ENCODE assay signal across 9 mouse cellular contexts in genomic region chr4:141867498-141867897, GRCm38 (mm10). TPM values are rescaled to one million over a fixed set of nuclear protein-coding genes. Genes with fewer than 3 reads are reported as not detected.
DNase-seq lines count a peak whose midpoint lies in the region; ATAC-seq and TF ChIP-seq lines count a peak whose summit lies in the region.
"Had no signal": no experiment of that assay in that cellular context is flagged by ENCODE, and none has a peak within 500 bp of the region (broad histone marks: within the 10 kb centered on the region; RNA-seq: fewer than 3 reads in every experiment).

No protein-coding gene starts in this region.

- H3K36me3 ChIP-seq in liver, embryonic 11.5 days (ENCODE audit: control insufficient read depth, insufficient read depth, low read length): peaks cover 14% of the 10 kb centered on the region; the same call in 1 of the 2 replicates
- H3K36me3 ChIP-seq in intestine, embryonic 15.5 days: 0 out of 2 replicates have a peak, but pooled peaks cover 3% of the 10 kb centered on the region
- 0 out of 2 replicates have a peak, but pooled peaks cover 4% of the 10 kb centered on the region for H3K36me3 ChIP-seq in midbrain, embryonic 14.5 days (ENCODE audit: control insufficient read depth, insufficient read depth, low read length)

- 72% methylated on average over 4 of the region's 4 CpGs for whole genome bisulfite sequencing in liver, embryonic 11.5 days
- WGBS in intestine, embryonic 15.5 days: 35% methylated on average over 4 of the region's 4 CpGs
- 19% methylated on average over 4 of the region's 4 CpGs for WGBS in midbrain, embryonic 14.5 days

- H3K4me2 ChIP-seq in liver, embryonic 11.5 days: no peak overlapping the region
- H3K4me2 ChIP-seq in intestine, embryonic 15.5 days (replicated peaks): peak overlapping the region; percentile 5; the same call in 1 of the 2 replicates
- peak overlapping the region; percentile 20 for H3K4me2 ChIP-seq in midbrain, embryonic 14.5 days (ENCODE audit: low read length)

- H3K27me3 ChIP-seq in liver, embryonic 11.5 days (replicated peaks; ENCODE audit: control insufficient read depth, insufficient read depth, low read length): no peaks in the 10 kb centered on the region
- no peaks in the 10 kb centered on the region for H3K27me3 ChIP-seq in intestine, embryonic 15.5 days (replicated peaks)
- no peaks in the 10 kb centered on the region for H3K27me3 ChIP-seq in midbrain, embryonic 14.5 days (ENCODE audit: control insufficient read depth, insufficient read depth, low read length)

- H3K27ac ChIP-seq in liver, embryonic 11.5 days (ENCODE audit: low read depth, low read length): no peak overlapping the region
- H3K27ac ChIP-seq in intestine, embryonic 15.5 days: peak overlapping the region; percentile 61
- peak overlapping the region; percentile 77 for H3K27ac ChIP-seq in midbrain, embryonic 14.5 days (replicated peaks; ENCODE audit: low read depth, low read length)

- no peak overlapping the region for H3K4me3 ChIP-seq in liver, embryonic 11.5 days (ENCODE audit: low read depth, low read length)
- no peak overlapping the region for H3K4me3 ChIP-seq in intestine, embryonic 15.5 days (replicated peaks)
- no peak overlapping the region for H3K4me3 ChIP-seq in midbrain, embryonic 14.5 days (replicated peaks; ENCODE audit: low read depth, low read length)

- no peak for ATAC-seq in liver, embryonic 11.5 days (replicated peaks; ENCODE audit: low FRiP score)
- peak; percentile 6; the same call in 1 of the 2 replicates for ATAC-seq in intestine, embryonic 15.5 days
- peak; percentile 55; the same call in 1 of the 2 replicates for ATAC-seq in midbrain, embryonic 14.5 days (ENCODE audit: low FRiP score, low TSS enrichment)
- no peak for ATAC-seq in activated CD4-positive, CD25-positive, alpha-beta regulatory T cell, adult 4 months
- no peak for ATAC-seq in megakaryocyte-erythroid progenitor cell, adult 5-6 weeks (replicated peaks; ENCODE audit: low FRiP score, low TSS enrichment, poor library complexity, severe bottlenecking)

- peaks cover 15% of the 10 kb centered on the region for H3K4me1 ChIP-seq in liver, embryonic 11.5 days (replicated peaks; ENCODE audit: control insufficient read depth, insufficient read depth, low read length)
- peaks cover 75% of the 10 kb centered on the region for H3K4me1 ChIP-seq in intestine, embryonic 15.5 days (replicated peaks)
- H3K4me1 ChIP-seq in midbrain, embryonic 14.5 days (ENCODE audit: control insufficient read depth, insufficient read depth, low read length): peaks cover 38% of the 10 kb centered on the region

- DNase-seq in liver: peak; percentile 37
- no peak for DNase-seq in liver, embryonic 11.5 days (ENCODE audit: low spot score)
- DNase-seq in brain, embryonic 14.5 days (ENCODE audit: low read depth): peak; percentile 92
- peak; percentile 50 for DNase-seq in gastrocnemius, postnatal 25 days
- DNase-seq in midbrain, embryonic 14.5 days: peak; percentile 82

- H3K9me3 ChIP-seq in liver, embryonic 11.5 days (ENCODE audit: control insufficient read depth, low read length): no peaks in the 10 kb centered on the region
- no peaks in the 10 kb centered on the region for H3K9me3 ChIP-seq in intestine, embryonic 15.5 days
- no peaks in the 10 kb centered on the region for H3K9me3 ChIP-seq in midbrain, embryonic 14.5 days (ENCODE audit: control insufficient read depth, low read length)

- no peak for TF ChIP-seq POLR2A in brain, embryonic 14.5 days (IDR thresholded peaks at IDR 0.05; ENCODE audit: borderline replicate concordance, extremely low read depth, insufficient read depth, insufficient read length, poor library complexity, severe bottlenecking)

- H3K9ac ChIP-seq in liver, embryonic 11.5 days (ENCODE audit: low read depth, low read length): no peak overlapping the region
- H3K9ac ChIP-seq in intestine, embryonic 15.5 days: no peak overlapping the region
- H3K9ac ChIP-seq in midbrain, embryonic 14.5 days (replicated peaks; ENCODE audit: low read length): no peak overlapping the region

- TF ChIP-seq CTCF in brain, embryonic 14.5 days (IDR thresholded peaks at IDR 0.05; ENCODE audit: borderline replicate concordance, extremely low read depth, insufficient read depth, insufficient read length): no peak

RNA-seq across cellular contexts. Expression of gene Efhd2, which starts 7.2 kb away (rescaled TPM):
- polyA plus RNA-seq in liver, embryonic 11.5 days (2014; fragmentation: Nextera tagmentation; extraction: Ambion mirVana): 62.1 and 69.1 TPM in 2 replicates
- 72.6 and 78.7 TPM in 2 replicates for polyA plus RNA-seq in brain, embryonic 14.5 days (2012; rRNA removed)
- total RNA-seq in gastrocnemius, postnatal 25 days (2021): 1 to 10 TPM; 5.6 to 8.7 TPM
- polyA plus RNA-seq in intestine, embryonic 15.5 days (2015; fragmentation: Nextera tagmentation; extraction: Ambion mirVana): 136 and 138 TPM in 2 replicates
- 53.8 and 54.0 TPM in 2 replicates for polyA plus RNA-seq in midbrain, embryonic 14.5 days (2014; fragmentation: Nextera tagmentation; extraction: Ambion mirVana)
- polyA plus RNA-seq in activated CD4-positive, CD25-positive, alpha-beta regulatory T cell, adult 4 months (2017; shearing (Covaris generic)): 10 to 100 TPM; 23.5 to 26.9 TPM
- 22.7 and 43.7 TPM in 2 replicates for total RNA-seq in megakaryocyte-erythroid progenitor cell, adult 5-6 weeks (2014; fragmentation: Nextera tagmentation)
- total RNA-seq in megakaryocyte-erythroid progenitor cell, adult 5-6 weeks (2017): 31.2 and 36.4 TPM in 2 replicates

RNA-seq across cellular contexts. Expression of gene Ctrc, which starts 21.3 kb away (rescaled TPM):
- polyA plus RNA-seq in liver, embryonic 11.5 days (2014; fragmentation: Nextera tagmentation; extraction: Ambion mirVana): not detected in 2 replicates
- not detected in 2 replicates for polyA plus RNA-seq in brain, embryonic 14.5 days (2012; rRNA removed)
- not detected for total RNA-seq in gastrocnemius, postnatal 25 days (2021)
- 0.45 and 0.97 TPM in 2 replicates for polyA plus RNA-seq in intestine, embryonic 15.5 days (2015; fragmentation: Nextera tagmentation; extraction: Ambion mirVana)
- polyA plus RNA-seq in midbrain, embryonic 14.5 days (2014; fragmentation: Nextera tagmentation; extraction: Ambion mirVana): not detected in 2 replicates
- not detected for polyA plus RNA-seq in activated CD4-positive, CD25-positive, alpha-beta regulatory T cell, adult 4 months (2017; shearing (Covaris generic))
- total RNA-seq in megakaryocyte-erythroid progenitor cell, adult 5-6 weeks (2014; fragmentation: Nextera tagmentation): not detected in 2 replicates
- not detected in 2 replicates for total RNA-seq in megakaryocyte-erythroid progenitor cell, adult 5-6 weeks (2017)
- total RNA-seq: layer of hippocampus, adult 8-10 months had no signal

RNA-seq across cellular contexts. Expression of gene Cela2a, which starts 41.5 kb away (rescaled TPM):
- polyA plus RNA-seq in liver, embryonic 11.5 days (2014; fragmentation: Nextera tagmentation; extraction: Ambion mirVana): not detected in 2 replicates
- polyA plus RNA-seq in brain, embryonic 14.5 days (2012; rRNA removed): 0.19 and 0.21 TPM in 2 replicates
- total RNA-seq in gastrocnemius, postnatal 25 days (2021): not detected
- 131 and 571 TPM in 2 replicates for polyA plus RNA-seq in intestine, embryonic 15.5 days (2015; fragmentation: Nextera tagmentation; extraction: Ambion mirVana)
- polyA plus RNA-seq in midbrain, embryonic 14.5 days (2014; fragmentation: Nextera tagmentation; extraction: Ambion mirVana): not detected in 2 replicates
- polyA plus RNA-seq in activated CD4-positive, CD25-positive, alpha-beta regulatory T cell, adult 4 months (2017; shearing (Covaris generic)): 1 to 10 TPM in 1 of 2 experiments, not detected in 1; 1.0 TPM
- not detected in 2 replicates for total RNA-seq in megakaryocyte-erythroid progenitor cell, adult 5-6 weeks (2014; fragmentation: Nextera tagmentation)
- not detected in 2 replicates for total RNA-seq in megakaryocyte-erythroid progenitor cell, adult 5-6 weeks (2017)
- total RNA-seq: layer of hippocampus, adult 8-10 months had no signal

Comparison
In these comparisons a context has a peak if more than half of its experiments do, and no peak if none do; other contexts are left out.
1. ATAC-seq: peak in intestine, embryonic 15.5 days (single experiment) and midbrain, embryonic 14.5 days (single experiment); none in liver, embryonic 11.5 days (single experiment), activated CD4-positive, CD25-positive, alpha-beta regulatory T cell, adult 4 months (single experiment) and megakaryocyte-erythroid progenitor cell, adult 5-6 weeks (single experiment).
2. RNA of gene Cela2a, which starts 41.5 kb away (polyA plus RNA-seq): 131 to 571 TPM in intestine, embryonic 15.5 days; 1.0 TPM in activated CD4-positive, CD25-positive, alpha-beta regulatory T cell, adult 4 months, 0.19 to 0.21 TPM in brain, embryonic 14.5 days, not detected in liver, embryonic 11.5 days and not detected in midbrain, embryonic 14.5 days; every median in the first group is over 10 times any median in the second.